Mouse (Mus musculus) left cerebral cortex, adult 8-10 months (tissue): ENCODE data around the gene Arhgap24. TPM values are rescaled to one million over a fixed set of nuclear protein-coding genes. Genes with fewer than 3 reads are reported as not detected.

Experiments
- DNase-seq, 2 experiments: peaks; one replicate each; pipeline ENCODE4 v3.0.0; 2022; ENCODE audit warnings: low spot score in 2 of 2
- total RNA-seq, 4 experiments: library from RNA; stranded (reverse); gene quantifications; 2 replicates each; pipeline ENCODE4 v1.2.4; 2022

The Arhgap24 gene
- total RNA-seq, 4 experiments from 2014 or later, result 5.4 to 7.9 (median 6.5) TPM

DNA sequence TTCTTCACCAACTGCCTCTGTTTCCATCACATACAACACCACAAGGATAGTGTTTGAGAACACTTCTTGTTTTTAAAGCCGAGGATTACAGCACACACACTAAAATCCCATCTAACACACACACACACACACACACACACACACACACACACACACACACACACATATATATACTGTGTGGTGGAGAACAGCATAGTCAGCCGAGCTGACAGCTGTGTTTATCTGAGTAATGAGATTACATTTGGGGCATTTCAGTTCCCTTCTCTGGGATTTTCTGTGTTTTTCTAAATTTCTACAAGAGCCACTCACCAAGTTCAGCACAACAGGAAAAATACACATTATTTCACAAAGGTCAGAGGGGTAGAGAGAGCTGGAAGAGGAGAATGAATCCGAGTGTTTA, 96.5 kb downstream of the Arhgap24 start:
- DNase-seq, result no peak

DNA sequence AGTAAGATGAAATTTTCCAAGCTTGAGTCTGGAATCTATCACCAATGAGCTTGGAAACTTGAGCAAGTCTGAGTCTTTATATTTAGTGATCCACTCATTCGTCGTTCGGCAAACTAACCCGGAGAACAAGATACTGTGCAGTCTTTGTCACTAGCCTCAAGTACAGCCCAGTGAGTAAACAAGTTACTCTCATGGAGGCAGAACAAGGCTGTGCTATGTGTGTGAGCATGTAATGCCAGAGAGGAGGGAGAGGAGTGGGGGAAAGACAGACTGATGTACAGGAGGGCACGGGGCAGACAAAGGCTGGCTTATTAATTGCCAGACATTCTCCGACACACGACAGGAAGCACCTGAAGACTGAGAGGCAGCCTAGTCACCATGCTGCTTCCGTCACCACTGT, 97.2 kb downstream of the Arhgap24 start:
- DNase-seq, result no peak

DNA sequence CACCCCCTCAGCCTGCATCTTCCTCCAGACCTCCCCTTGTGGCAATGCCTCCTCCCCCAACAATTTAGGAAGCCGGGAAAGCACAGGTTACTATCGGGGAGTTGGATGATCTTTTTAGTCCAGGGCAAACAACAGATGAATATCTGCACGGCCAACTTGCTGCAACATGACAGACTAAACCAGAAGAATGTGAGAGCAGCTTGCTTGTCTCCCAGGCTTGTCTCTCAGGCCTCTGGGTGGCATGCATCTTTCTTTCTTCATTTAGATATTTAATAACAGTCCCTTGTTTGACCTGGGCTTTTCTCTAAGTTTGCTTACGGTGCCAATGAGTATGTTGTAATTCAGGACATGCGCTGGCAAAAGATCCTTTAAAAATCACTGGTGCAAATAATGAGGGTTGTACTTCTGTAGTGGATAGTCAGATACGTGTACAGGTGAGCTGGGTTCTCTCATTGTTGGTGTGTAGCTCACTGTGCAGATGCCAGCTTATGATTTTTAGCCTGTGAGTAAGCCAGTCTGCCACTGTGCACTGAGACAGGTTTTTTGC, 101.7 kb downstream of the Arhgap24 start:
- no peak for DNase-seq

DNA sequence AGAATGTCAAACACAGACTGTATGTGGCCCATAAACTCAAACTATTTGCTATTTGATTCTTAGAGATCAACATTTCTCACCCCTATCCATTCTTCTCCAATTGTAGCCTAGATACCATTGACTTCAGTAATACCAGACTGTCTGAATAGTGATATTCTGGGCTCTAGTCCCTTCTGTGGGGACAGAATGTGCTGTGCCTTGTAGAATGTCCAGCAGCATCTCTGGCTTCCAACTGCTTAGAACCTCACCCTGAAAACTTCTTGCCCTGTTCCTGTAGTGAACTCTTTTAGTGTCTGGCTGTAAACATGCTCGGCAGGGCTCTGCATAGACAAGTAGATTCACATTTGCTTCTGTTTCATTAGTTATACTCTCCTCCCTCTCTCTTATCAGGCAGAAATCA, 110.2 kb downstream of the Arhgap24 start:
- DNase-seq, result no peak

DNA sequence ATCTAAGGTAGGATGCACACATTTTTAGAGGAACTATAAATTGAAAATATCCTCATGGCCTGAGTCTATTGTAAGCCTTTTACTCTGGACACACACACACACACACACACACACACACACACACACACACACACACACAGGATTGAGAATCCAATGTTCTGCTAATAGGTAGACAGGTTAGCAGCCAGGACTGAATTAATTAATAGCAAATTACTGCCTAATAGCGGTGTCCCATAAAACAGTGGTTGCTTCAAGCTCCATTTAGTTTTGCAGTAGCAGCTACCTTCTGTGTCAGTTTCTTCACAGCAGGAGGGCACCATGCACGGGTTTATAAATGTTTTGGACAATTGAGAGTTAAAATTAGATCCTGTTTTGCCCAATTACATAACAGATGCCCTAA, 111.9 kb downstream of the Arhgap24 start:
- no peak for DNase-seq

DNA sequence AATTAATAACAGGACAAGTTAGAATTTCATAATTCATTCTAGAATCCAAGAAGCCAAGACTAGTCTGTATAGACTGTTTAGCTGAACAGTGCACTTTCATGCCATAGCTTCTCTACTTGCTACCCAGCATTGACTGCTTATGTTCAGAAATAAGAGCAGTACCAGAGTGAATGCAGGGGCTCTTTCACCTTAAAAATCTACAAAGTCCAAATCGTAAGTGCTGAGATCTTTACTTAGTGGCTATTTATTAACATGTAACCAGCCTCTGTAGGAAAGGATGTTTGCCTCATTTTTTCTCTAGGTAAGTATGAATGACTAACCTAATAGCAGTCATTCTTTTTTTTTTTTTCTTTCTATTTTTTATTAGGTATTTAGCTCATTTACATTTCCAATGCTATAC, 117.9 kb downstream of the Arhgap24 start:
- no peak for DNase-seq

DNA sequence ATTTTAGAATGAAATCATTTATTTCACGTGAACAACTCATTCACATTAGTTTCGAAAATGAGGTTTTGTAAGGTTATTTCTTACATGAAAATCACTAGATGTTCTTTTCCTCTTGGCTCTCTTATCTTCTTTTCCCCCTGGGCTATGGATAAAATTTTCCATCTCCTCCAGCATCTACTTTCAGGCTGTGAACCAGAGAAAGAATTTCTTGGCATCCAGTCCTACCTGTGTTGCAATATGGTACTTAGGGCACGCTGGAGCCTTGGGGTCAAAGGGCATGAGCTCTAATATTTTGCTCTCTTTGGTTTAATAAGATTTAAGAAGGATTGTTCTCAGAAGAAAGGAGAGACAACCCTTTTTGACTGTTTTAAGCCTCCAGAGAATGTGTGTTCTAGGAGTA, 132.4 kb downstream of the Arhgap24 start:
- no peak for DNase-seq

DNA sequence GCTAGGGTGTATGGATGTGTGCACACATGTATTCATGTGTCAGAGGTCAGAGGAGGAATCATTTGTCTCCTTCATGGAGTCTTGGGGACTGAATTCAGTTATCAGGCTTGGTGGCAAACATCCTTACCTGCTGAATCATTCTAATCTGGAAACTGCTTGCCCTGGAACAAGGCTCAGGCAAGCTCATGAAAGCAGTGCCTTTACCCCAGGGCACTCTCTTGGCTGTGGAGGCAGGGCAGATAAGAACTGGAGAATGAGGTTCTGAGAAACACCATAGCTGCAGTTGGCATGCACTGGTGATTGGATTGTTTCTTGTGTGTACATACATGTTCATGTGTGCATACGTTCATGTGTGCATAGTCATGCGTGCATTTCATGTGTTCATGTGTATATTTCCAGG, 132.9 kb downstream of the Arhgap24 start:
- no peak for DNase-seq

DNA sequence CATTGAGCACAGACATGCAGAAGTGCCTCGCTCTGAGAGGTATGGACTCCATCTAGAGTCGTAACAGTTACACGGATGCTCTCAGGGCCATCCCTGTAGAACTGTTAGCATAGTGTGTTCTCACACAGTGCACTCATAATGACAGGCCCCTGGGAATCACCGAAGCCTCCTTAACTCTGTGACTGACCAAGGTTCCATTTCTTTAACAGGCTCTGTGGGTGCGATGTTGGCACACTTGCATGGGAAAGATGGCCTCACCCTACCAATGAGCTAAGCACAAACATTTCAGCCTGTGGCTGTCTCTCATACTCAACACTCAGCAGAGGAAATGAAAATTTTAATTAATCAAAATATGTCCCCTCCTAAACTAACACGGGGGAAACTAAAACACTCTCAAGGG, 134.1 kb downstream of the Arhgap24 start:
- no peak for DNase-seq

DNA sequence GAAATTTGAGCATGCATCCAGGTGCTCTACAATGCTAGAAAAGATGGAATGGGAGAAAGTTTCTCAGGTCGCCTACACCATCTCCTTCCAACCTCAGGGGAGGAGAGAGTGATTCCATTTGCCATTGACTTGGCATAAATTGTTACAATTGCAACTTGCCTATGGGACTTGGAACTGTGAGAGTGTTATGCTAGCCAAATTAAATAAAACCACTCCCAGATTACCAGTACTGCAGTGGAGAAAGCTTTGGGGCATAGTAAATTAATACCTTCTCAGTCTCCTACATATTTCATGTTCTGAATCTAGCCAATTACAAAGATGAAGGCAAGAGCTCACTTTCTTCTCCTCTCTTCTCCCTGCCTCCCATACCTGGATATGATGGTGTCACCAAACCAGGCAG, 139.8 kb downstream of the Arhgap24 start:
- DNase-seq, result no peak

DNA sequence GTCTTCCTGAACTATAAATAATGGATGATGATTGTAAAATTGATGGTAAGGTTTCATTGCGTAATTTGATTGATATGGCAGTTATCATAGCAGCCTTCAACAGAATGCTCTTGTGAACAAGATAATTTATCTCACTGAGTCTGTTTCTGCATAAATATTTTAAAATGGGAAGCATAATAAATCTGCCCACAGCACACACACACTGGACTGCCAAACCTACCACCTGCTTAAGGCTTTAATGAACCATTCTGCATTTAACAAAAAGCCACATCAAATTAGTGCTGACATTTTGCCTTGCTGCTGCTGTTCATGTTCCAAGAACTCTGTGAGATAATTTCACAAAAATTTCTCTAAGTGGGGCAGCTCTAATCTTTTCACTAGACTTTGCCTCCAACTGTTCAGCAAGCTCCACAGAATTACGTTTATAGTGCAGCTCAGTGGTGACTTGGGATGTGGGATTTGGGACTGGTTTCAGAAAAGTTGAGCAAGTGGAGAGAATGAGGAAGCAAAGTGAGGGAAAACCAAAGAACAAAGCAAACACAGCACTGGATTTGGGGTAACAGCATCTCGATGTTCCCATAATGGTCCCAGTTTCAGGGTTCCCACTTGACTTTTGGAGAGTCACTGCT, 142.7 kb downstream of the Arhgap24 start:
- DNase-seq, result no peak

DNA sequence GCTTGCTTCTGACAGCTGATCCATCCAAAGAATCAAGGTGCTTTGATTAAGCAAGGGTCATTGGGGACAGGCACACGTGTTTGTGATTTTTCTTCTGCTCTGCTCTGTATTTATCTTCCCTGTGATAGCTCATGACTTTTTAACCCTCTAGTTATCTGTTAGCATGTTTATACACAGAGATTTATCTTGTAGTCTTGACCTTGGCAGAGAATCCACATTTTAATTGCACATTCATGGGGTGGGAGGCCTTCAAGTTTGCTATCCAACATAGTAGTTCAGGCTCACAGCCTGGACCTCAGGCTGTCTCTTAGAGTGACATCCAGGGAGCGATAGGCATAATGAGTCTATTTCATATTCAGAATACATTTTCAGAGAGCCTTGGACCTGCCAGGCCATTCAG, 145.5 kb downstream of the Arhgap24 start:
- DNase-seq, result no peak

DNA sequence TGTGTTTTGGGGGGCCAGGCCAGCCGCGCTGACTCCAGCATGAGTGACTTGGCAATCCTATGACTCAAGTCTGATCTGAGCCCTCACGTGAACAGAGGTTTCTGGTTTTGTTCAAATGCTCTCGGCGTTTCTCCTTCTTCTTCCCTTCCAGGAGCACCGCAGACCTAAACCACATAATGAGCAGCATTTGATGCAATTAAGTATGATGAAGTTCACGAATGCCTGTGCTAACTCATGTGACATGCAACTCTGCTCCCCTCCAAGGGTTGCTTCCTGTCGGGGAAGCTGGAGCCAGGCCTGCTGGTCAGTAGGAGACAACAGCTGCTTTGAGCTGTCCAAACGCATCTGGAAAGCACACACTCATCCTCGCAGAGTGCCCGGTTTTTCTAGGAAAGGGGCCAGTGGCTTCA, 148.2 kb downstream of the Arhgap24 start:
- no peak for DNase-seq

DNA sequence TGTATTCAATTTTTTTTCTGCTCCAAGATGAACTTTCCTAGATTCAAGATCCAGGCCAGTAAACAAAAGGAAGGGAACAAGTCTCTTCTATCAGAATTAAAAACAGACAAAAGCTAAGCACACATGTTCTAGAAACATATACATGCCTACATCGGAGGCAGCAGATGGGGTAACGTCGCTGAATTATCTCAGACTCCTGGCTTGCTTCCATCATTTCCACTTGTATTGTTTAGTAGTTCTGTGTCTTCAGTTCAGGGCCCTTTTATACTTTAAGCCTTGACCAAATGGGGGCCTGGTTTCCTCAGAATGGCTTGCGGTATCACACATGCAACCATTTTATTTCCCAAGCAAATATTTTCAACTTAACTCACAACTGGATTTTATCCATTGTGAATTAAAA, 154.4 kb downstream of the Arhgap24 start:
- DNase-seq, result no peak

DNA sequence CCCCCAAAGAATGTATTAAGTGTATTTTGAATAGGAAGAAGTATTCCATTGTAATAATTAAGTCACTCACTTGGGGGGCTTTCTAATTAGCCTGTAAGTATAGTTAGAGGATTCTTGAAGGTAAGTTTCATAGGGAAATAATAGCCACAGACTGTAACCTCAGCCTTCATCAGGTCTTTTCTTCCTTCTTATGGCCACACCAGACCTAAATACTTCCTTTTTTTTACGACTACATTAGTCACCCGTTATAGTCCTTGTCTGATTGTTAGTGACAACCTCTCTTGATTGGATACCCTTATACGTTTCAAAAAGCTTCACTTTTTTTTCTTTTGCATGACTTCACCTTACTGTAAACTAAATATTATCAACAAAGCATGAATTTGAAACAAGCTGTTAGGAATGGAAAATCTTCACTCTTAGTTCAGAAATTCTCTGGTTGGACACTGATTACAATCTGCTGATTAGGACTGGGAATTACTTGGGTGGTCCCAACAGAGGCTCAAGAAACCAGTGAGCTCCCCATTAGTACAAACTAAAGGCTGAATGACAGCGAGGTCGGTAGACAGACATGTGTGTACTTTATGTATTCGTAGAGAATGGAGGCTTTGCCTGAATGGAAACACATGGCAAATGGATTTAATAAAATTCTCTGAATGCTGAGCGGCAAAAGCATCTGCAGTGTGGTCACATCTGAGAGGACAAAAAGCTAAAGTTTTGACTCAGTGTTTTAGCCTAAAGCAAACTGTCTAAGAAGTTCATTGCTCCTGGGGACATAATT, 158.8 kb downstream of the Arhgap24 start:
- DNase-seq, result no peak

DNA sequence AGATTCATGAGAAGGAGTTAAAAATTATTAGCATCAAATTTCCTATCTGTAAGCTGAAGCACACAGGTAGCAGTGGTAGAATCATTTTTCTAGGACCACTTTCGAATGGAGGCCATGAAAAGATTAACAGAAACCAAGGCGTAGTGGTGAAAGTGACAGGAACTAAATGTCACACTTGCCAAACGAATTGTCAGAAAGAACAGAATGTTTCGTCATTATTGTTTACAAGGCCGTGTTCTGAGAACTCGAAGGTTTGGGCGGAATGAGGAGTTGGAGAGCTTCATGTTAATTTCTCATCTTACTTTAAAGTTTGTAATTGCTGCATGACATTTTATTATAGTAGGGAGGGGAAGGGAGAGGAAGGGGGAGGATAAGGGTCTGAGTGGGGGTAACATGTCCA, 162.2 kb downstream of the Arhgap24 start:
- DNase-seq, result no peak

DNA sequence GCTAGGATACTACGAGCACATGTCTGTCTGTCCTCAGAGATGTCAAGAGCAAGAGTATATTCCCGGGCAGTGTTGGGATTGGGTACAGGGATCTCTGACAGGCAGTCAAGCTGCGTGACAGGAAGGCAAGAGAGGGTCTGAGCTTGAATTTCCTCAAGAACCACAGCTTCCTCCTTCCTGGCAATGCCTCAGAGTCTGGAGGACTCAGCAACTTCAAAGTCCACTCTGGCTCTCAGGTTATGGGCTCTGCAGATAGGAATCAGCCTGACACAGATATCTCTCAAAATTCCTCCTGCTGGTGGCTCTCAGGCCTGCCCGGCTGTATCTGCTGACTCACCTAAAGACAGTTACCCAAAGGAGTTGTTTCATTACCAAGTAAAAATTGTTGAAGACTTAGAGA, 162.6 kb downstream of the Arhgap24 start:
- no peak for DNase-seq

DNA sequence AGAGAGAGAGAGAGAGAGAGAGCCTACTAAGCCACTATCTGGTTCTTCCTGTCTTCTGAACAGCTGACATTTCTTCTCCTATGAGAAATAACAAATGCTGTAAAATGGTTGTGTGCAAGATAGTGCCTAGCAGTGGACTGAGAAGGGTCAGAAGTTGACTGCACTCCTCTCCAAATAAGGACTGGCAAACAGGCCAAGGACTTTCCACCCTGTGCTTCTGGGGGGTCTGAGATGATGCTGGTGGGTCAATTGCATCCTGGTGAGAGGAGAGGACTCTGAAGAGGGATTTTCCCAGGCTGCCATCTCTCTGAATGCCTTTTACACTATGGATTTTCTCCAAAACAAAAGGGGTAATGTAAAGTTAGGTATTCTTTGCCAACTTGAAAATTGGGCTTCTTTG, 177.9 kb downstream of the Arhgap24 start:
- no peak for DNase-seq

DNA sequence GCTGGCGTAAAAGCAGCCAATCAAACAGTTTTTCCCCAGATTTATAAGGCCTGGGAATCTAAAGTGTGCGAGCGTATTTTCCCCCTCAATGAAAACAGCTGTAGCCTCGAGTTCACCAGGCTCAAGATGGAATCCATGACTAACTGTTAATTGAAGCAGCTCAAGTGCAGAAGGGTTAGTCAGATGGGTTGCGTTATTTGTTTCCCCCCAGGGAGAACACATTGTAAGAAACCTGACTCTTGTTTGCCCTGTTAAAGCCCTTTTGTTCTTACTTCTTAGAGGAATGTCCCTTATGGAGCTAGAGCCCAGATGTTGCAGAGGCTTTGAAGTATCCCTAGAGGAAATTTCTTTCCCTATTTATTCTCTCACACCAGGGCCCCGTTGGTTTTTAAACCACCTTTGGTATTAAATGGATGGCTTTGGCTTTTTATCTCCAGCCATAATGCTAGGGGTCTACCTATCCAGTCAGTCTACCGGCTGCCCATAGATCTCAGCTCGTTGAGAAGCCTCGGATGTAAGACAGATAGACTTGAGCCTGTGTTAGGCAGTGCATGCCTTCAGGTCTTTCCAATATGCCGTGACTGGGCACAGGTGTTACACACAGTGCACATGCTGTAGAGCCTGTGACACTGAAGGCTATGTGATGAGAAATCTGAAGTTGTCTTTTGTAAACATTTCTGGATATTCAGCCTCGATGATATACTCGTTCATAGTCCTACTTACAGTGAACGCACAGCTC, 184.0 kb downstream of the Arhgap24 start:
- DNase-seq, result no peak

DNA sequence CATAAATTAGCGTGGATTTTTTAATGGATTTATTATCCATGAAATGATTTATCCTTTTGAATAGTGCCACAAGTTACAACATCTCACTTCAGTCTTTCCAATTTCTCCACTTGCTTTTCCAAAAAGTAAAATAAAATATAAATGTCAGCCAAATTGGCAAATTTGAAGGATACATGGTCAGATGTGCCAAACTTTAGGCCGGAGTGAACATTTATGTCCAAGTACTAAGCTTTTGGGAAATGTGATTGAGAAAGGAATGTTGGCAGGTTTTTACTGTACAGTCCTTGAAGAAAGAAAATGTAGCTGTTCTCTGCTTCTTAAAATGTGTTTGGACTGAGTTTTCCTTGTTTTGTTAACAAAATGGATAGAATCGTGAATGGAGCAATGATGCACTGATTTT, 185.7 kb downstream of the Arhgap24 start:
- DNase-seq, result no peak

DNA sequence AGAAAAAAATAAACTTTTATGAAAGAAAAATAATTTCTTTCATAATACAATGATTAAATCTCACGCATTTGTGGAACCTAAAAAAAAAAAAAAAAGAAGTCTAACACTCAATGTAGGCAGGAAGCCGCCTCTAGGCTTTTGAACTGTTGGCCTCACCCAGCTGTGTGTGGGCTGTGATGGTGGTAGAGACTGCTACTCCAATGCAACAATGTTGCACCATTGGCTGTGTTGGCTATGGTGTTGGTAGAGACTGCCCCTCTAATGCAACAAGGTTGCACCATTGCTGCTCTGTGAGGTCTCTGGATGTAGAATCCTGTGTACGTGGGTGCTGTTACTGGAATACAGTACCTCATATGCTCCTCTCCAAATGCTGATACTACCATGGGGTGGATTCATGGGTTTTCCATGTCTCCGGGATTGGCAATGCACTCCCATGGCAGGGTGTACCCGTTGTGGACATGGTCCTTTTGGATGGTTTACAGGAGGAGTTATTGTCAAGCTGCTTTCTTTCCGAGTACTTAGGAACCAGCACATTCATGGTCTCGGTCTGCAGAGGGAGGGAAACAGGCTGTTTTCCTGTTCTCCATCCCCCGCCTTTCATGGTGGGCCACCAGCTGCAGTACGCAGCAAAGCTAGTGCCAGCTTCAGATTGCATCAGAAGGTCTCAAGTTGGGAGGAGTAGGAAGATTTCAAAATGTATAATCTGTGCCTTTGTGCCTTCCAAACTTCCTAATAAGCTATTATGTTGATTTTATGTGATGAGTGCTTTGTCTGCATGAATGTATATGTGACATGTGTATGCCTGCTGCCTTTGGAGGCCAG, 186.8 kb downstream of the Arhgap24 start:
- no peak for DNase-seq
